Mouse (Mus musculus) kidney, embryonic 14.5 days (tissue): ENCODE data around the gene Glrx5. TPM values are rescaled to one million over a fixed set of nuclear protein-coding genes. Genes with fewer than 3 reads are reported as not detected.

Source experiments
- ATAC-seq: fragments of 200-750 bp; cut with Nextera tagmentation; 2 replicates; pipeline ENCODE4 v1.8.0; 2017; ENCODE audit warnings: moderate number of reproducible peaks, mild to moderate bottlenecking, moderate TSS enrichment, moderate library complexity; ENCODE audit not compliant: low FRiP score, low TSS enrichment
- H3K27ac ChIP-seq: fragments of 300-500 bp; sonication (generic); 2 replicates; pipeline ENCODE4 v1.5.1; 2014; ENCODE audit warnings: low read depth, mild to moderate bottlenecking, low read length, moderate library complexity, mixed read lengths
- H3K27me3 ChIP-seq: fragments of 300-500 bp; sonication (generic); 2 replicates; pipeline ENCODE4 v1.6.1; 2014; ENCODE audit warnings: mild to moderate bottlenecking, low read length; ENCODE audit not compliant: control insufficient read depth, insufficient read depth
- H3K36me3 ChIP-seq: fragments of 300-500 bp; sonication (generic); 2 replicates; pipeline ENCODE4 v1.6.1; 2014; ENCODE audit warnings: low read length, mixed read lengths; ENCODE audit not compliant: control insufficient read depth, insufficient read depth
- H3K4me1 ChIP-seq: fragments of 300-500 bp; sonication (generic); 2 replicates; pipeline ENCODE4 v1.6.1; 2014; ENCODE audit warnings: low read length, mixed read lengths; ENCODE audit not compliant: control insufficient read depth, insufficient read depth
- H3K4me2 ChIP-seq: fragments of 300-500 bp; sonication (generic); replicated peaks from 2 replicates; pipeline ENCODE4 v1.6.1; 2014; ENCODE audit warnings: low read depth, mild to moderate bottlenecking, low read length
- H3K4me3 ChIP-seq: fragments of 300-500 bp; sonication (generic); 2 replicates; pipeline ENCODE4 v1.5.1; 2014; ENCODE audit warnings: mild to moderate bottlenecking, low read length
- H3K9ac ChIP-seq: fragments of 300-500 bp; sonication (generic); 2 replicates; pipeline ENCODE4 v1.6.1; 2014; ENCODE audit warnings: low read depth, mild to moderate bottlenecking, low read length, moderate library complexity
- H3K9me3 ChIP-seq: fragments of 300-500 bp; sonication (generic); 2 replicates; pipeline ENCODE4 v1.6.1; 2016; ENCODE audit warnings: low read length; ENCODE audit not compliant: control insufficient read depth
- WGBS: fragments of 180-500 bp; shearing (Covaris S2); extraction: QIAGEN DNeasy Blood & Tissue Kit; methylation state at CpG from one replicate; pipeline ENCODE4 v1.1.7; 2014; 5-methylcytosine and 5-hydroxymethylcytosine counted together
- polyA plus RNA-seq: library from polyadenylated mRNA; unstranded; fragments of >200 nt; fragmentation: Nextera tagmentation; extraction: Ambion mirVana; gene quantifications from 2 replicates; pipeline ENCODE4 v1.2.1, GENCODE M21; 2014

Gene Glrx5
- polyA plus RNA-seq, 1 experiment from 2014 or later: 195 TPM

DNA sequence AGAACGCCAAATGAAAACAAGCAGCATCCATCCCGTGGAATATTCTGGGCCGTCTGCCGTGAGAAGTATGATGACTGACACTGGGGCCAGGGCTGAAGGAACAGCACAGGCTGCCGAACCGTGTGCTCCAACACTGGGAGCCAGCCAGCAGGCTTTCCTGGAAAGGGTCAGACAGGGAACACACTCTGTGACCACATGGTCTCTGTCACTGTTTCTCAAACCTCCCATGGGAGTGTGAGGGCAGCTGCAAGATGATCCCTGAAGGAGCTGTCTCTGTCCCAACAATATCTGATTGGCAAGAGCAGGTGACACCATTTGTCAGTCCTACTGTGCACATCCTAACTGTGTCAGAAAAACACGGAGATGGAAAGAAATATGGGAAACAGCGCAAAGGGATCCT lies 39.6 kb upstream of the Glrx5 start:
- Histone ChIP-seq H3K9me3 (no peaks in the 10 kb centered on the region), H3K4me3 (no peak overlapping the region), H3K27me3 (no peaks in the 10 kb centered on the region), H3K36me3 (no peaks in the 10 kb centered on the region), H3K27ac (no peak overlapping the region), H3K9ac (no peak overlapping the region), H3K4me1 (no peaks in the 10 kb centered on the region), H3K4me2 (no peak overlapping the region)
- ATAC-seq: no peak
- WGBS: 68% methylated on average over 8 of the region's 8 CpGs

DNA sequence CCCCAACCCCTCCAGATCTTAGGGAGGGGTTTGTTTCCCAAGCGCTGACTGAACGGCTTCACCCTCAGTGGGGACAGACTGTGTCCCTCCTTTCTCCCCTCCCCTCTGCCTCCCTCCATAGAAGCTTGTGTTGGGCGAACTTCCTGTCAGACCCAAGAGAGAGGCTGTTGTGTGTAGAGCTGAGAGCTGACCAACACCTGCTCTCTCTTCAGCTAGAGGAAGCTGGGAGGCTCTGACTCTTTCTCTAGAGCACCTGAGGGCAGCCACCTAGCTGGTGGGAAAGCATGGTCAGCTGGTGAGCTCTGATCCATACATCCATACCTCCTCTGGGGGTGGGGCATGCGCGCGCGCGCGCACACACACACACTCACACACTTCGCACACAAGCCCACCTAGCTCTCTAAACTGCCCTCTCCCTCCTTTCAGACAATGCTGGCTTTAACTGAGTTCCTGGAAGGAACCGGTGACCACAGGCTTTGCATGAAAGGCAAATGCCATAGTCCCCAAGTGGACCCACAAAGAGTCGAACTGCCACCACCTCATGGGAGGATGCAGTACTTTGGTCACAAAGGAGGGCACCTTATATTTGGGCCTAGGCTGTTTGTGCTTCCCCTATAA lies 37.1 kb upstream of the Glrx5 start:
- 81% methylated on average over 12 of the region's 12 CpGs for WGBS
- no peak overlapping the region for H3K4me3 ChIP-seq
- H3K4me2 ChIP-seq: no peak overlapping the region
- no peak overlapping the region for H3K27ac ChIP-seq
- no peak for ATAC-seq
- H3K9ac ChIP-seq: no peak overlapping the region; the same call in 1 of the 2 replicates
- H3K36me3 ChIP-seq: no peaks in the 10 kb centered on the region
- H3K9me3 ChIP-seq: no peaks in the 10 kb centered on the region
- no peaks in the 10 kb centered on the region for H3K27me3 ChIP-seq
- no peaks in the 10 kb centered on the region for H3K4me1 ChIP-seq

DNA sequence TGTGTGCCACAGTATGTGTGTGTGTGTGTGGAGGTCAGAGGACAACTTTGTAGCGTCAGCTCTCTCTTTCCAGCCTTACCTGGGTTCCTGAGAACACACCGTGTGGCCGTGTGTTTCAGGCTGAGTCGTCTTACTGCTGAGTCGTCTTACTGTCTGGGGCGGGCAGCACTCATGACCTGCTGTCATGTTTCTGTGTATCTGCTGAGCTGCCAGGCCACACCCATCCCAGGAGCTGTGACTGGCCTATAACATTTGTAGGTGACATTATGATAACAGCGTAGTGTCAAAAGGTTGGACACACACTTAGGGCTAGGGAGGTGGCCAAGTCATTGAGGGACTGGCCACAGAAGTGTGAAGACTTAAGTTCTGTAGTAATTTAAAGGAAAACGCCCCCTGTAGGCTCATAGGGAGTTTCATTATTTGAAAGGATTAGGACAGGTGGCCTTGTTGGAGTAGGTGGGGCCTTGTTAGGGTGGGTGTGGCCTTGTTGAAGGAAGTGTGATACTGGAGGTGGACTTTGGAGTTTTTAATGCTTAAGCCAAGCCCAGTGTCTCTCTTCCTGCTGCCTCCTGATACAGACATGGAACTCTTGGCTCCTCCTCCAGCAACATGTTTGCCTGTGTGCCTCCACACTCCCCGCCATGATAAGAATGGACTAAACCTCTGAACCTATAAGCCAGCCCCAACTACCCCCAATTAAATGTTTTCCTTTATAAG lies 36.3 kb upstream of the Glrx5 start:
- no peak overlapping the region for H3K4me2 ChIP-seq
- no peak overlapping the region for H3K4me3 ChIP-seq
- H3K36me3 ChIP-seq: no peaks in the 10 kb centered on the region
- 84% methylated on average over 9 of the region's 9 CpGs for WGBS
- ATAC-seq: no peak; the same call in 1 of the 2 replicates
- no peak overlapping the region for H3K27ac ChIP-seq
- no peaks in the 10 kb centered on the region for H3K4me1 ChIP-seq
- no peak overlapping the region for H3K9ac ChIP-seq
- no peaks in the 10 kb centered on the region for H3K27me3 ChIP-seq
- H3K9me3 ChIP-seq: no peaks in the 10 kb centered on the region

DNA sequence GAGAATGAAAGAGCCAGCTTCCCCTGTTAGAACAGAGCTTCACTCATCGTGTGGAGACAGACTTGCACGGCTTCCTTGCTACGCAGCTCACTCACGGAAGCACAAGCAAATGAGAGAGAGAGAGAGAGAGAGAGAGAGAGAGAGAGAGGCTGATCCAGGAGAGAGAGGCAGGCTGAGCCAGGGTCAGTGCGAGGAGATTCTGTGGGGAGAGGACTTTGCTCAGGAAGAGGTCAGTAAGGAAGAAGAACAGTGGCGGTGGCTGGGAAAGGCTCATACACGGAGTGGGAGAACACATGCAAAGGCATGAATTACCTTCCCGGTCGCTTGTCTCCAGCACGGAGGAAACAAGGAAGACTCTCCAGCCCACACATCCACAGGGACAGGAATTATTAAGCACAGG lies 35.3 kb upstream of the Glrx5 start:
- no peaks in the 10 kb centered on the region for H3K36me3 ChIP-seq
- no peaks in the 10 kb centered on the region for H3K4me1 ChIP-seq
- no peak overlapping the region for H3K27ac ChIP-seq
- H3K4me3 ChIP-seq: no peak overlapping the region
- H3K27me3 ChIP-seq: no peaks in the 10 kb centered on the region
- no peak overlapping the region for H3K9ac ChIP-seq
- H3K9me3 ChIP-seq: no peaks in the 10 kb centered on the region
- WGBS: 78% methylated on average over 10 of the region's 10 CpGs
- no peak for ATAC-seq
- no peak overlapping the region for H3K4me2 ChIP-seq

DNA sequence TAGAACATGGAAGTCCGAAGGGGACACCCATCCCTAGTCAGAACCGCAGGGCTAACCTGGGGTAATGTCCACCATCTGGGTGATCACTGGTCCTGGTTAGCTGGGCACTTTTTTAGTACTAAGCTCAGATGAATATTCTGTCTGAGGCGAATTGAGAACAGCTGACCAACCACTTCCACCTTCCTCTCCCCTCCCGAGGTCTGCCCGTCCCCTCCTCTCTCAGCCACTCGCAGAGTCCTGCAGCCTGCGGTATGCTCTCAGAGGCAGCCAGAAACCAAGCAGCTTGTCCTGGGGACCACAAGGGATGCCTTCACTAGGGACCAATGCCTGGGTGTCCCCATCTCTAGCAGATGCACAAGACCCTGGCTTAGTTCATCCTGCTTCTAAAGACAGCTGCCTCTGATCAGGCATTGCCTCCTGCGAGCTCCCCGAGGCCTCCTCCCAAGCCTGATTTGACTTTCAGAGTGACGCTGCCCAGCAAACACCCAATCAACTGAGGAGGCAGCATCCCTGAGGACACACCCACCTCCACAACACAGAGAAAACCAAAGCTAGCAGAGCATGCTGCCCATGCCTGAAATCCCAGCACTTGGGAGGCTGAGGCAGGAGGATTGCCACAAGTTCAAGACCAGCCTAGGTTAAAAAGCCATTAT lies 34.7 kb upstream of the Glrx5 start:
- no peak overlapping the region for H3K9ac ChIP-seq
- no peaks in the 10 kb centered on the region for H3K9me3 ChIP-seq
- ATAC-seq: no peak
- H3K27ac ChIP-seq: no peak overlapping the region
- 87% methylated on average over 10 of the region's 10 CpGs for WGBS
- H3K27me3 ChIP-seq: no peaks in the 10 kb centered on the region
- H3K4me2 ChIP-seq: no peak overlapping the region
- H3K36me3 ChIP-seq: no peaks in the 10 kb centered on the region
- H3K4me3 ChIP-seq: no peak overlapping the region
- H3K4me1 ChIP-seq: no peaks in the 10 kb centered on the region

DNA sequence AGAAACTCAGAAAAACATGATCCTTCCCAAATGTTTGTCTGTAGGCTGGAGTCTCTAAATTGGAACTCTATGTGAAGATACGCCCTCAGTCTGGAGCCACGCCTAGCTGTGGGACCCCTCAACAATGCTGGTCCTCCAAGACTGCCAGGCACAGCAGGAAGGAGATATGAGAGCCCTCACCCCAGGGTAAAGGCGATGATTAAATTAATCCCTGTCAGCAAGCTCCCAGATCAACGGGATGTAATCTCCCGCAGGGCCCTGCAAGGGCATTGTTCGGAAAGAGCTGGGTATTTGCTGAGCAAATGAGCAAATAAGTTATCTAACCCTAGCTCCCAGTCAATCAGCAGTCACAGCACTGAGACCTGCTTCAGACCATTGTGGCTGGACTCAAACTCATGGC lies 33.9 kb upstream of the Glrx5 start:
- no peaks in the 10 kb centered on the region for H3K27me3 ChIP-seq
- no peaks in the 10 kb centered on the region for H3K9me3 ChIP-seq
- H3K4me2 ChIP-seq: no peak overlapping the region
- no peak overlapping the region for H3K4me3 ChIP-seq
- no peak overlapping the region for H3K27ac ChIP-seq
- WGBS: 84% methylated on average over 6 of the region's 6 CpGs
- H3K36me3 ChIP-seq: no peaks in the 10 kb centered on the region
- H3K4me1 ChIP-seq: no peaks in the 10 kb centered on the region; the same call in 1 of the 2 replicates
- H3K9ac ChIP-seq: no peak overlapping the region
- ATAC-seq: no peak

DNA sequence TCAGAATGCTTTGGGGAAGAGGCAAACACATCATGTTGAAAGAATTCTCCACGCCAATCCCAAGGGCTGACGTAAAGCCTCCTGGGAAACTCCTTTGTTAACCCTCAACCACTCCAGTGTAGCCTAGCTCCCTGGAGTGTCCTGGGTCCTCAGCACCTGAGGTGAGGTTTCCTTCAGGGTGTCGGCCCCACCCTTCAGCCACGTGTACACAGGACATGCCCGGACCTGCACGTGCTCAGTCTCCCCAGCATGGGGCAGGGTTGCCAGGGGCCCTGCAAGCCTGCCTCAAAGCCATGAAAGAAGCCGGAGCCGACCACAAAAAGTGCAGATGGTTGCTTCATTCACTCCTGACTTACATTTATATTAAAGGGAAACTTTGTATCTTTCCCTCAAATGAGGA lies 33.3 kb upstream of the Glrx5 start:
- Histone ChIP-seq H3K4me2 (no peak overlapping the region), H3K27me3 (no peaks in the 10 kb centered on the region), H3K36me3 (no peaks in the 10 kb centered on the region), H3K9me3 (no peaks in the 10 kb centered on the region), H3K4me3 (no peak overlapping the region), H3K9ac (no peak overlapping the region), H3K4me1 (no peaks in the 10 kb centered on the region; the same call in 1 of the 2 replicates), H3K27ac (no peak overlapping the region)
- 78% methylated on average over 8 of the region's 8 CpGs for WGBS
- no peak for ATAC-seq

DNA sequence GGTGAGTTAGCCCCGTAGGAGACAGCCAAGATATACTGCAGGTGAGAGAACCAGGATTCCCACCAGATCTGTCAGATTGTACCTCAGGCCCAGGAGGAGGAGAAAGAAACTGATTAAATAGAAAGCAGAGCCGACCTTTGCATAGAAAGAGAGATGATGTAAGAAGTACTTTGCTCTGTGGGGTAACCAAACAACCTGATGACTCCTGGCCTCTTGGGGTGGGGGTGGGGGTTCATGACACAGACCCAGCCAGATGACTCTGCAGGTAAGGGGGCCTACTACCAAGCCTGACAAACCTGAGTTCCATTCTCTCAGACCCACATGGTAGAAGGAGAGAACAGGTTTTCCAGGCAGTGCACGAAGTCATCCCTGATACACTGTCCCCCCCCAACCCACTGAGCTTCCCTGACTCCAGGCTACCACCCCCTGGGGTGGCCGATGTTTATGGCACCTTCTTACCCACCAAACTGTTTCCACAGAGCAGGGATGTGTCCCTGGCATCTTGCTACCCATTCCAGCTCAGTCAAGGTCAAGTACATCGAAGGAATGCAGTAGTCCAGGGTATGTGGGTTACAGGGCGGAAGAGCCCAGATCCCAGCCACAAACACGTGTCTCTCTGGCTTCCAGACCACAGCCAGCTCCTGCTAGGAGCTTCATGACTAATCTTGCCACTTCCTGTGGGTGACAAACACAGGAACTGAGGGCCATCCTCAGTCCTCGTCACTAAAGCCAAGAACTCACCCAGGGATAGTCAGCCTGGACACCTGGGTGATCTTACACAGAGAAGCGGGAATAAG lies 31.8 kb upstream of the Glrx5 start:
- Histone ChIP-seq H3K4me1 (no peaks in the 10 kb centered on the region; the same call in 1 of the 2 replicates), H3K36me3 (no peaks in the 10 kb centered on the region), H3K27me3 (no peaks in the 10 kb centered on the region), H3K27ac (no peak overlapping the region), H3K4me3 (no peak overlapping the region), H3K9ac (no peak overlapping the region), H3K4me2 (no peak overlapping the region), H3K9me3 (no peaks in the 10 kb centered on the region)
- ATAC-seq: no peak
- WGBS: 75% methylated on average over 9 of the region's 9 CpGs
